In genomic region chr12:71361616-71362015, GRCm38 (mm10) we compare ENCODE assay signal across 1 mouse cellular context.
TF ChIP-seq lines count a peak whose summit lies in the region.

No protein-coding gene starts in this region.

TF ChIP-seq in CH12.LX, 34 proteins besides CTCF, POLR2A, EP300 and RAD21 (continued from another document):
- no peak for TF ChIP-seq MAX (IDR thresholded peaks at IDR 0.05; ENCODE audit: low read length)
- TF ChIP-seq ZKSCAN1 (IDR thresholded peaks at IDR 0.05; ENCODE audit: borderline replicate concordance, low read depth, low read length), result no peak
- TF ChIP-seq SIN3A (IDR thresholded peaks at IDR 0.05; ENCODE audit: low read length), result no peak
- no peak for TF ChIP-seq NRF1 (IDR thresholded peaks at IDR 0.05; ENCODE audit: low read depth, low read length)
